Mouse (Mus musculus) limb, embryonic 14.5 days (tissue): ENCODE results near the gene Focad. TPM values are rescaled to one million over a fixed set of nuclear protein-coding genes. Genes with fewer than 3 reads are reported as not detected.

Source experiments
- ATAC-seq: fragments of 200-750 bp; cut with Nextera tagmentation; 2 replicates; pipeline ENCODE4 v1.8.0; 2017; ENCODE audit warnings: low read depth, moderate number of reproducible peaks, moderate TSS enrichment; ENCODE audit not compliant: low FRiP score
- DNase-seq: peaks from one replicate; pipeline ENCODE4 v3.0.0-alpha.2; 2015; ENCODE audit warnings: low spot score
- H3K27ac ChIP-seq: fragments of 300-500 bp; sonication (generic); replicated peaks from 2 replicates; pipeline ENCODE4 v1.5.1; 2014; ENCODE audit warnings: low read depth, mild to moderate bottlenecking, low read length, moderate library complexity, mixed read lengths
- H3K27me3 ChIP-seq: fragments of 300-500 bp; sonication (generic); 2 replicates; pipeline ENCODE4 v1.6.1; 2014; ENCODE audit warnings: low read length, mixed read lengths; ENCODE audit not compliant: control insufficient read depth, insufficient read depth
- H3K36me3 ChIP-seq: fragments of 300-500 bp; sonication (generic); 2 replicates; pipeline ENCODE4 v1.6.1; 2014; ENCODE audit warnings: mild to moderate bottlenecking, low read length, moderate library complexity, mixed read lengths; ENCODE audit not compliant: control insufficient read depth, insufficient read depth
- H3K4me1 ChIP-seq: fragments of 300-500 bp; sonication (generic); 2 replicates; pipeline ENCODE4 v1.6.1; 2014; ENCODE audit warnings: antibody characterized with exemption, low read length, mixed read lengths; ENCODE audit not compliant: control insufficient read depth, insufficient read depth
- H3K4me2 ChIP-seq: fragments of 300-500 bp; sonication (generic); replicated peaks from 2 replicates; pipeline ENCODE4 v1.6.1; 2014; ENCODE audit warnings: low read depth, mild to moderate bottlenecking, low read length, moderate library complexity; ENCODE audit not compliant: severe bottlenecking
- H3K4me3 ChIP-seq: fragments of 300-500 bp; sonication (generic); replicated peaks from 2 replicates; pipeline ENCODE4 v1.5.1; 2014; ENCODE audit warnings: low read length
- H3K9ac ChIP-seq: fragments of 300-500 bp; sonication (generic); 2 replicates; pipeline ENCODE4 v1.6.1; 2014; ENCODE audit warnings: mild to moderate bottlenecking, low read depth, low read length, moderate library complexity; ENCODE audit not compliant: severe bottlenecking
- H3K9me3 ChIP-seq: fragments of 300-500 bp; sonication (generic); 2 replicates; pipeline ENCODE4 v1.6.1; 2016; ENCODE audit warnings: low read length; ENCODE audit not compliant: control insufficient read depth
- POLR2A ChIP-seq: fragments of 200-500 bp; IDR thresholded peaks from 2 replicates; pipeline ENCODE4 v1.8.0; 2012; ENCODE audit warnings: inconsistent platforms, mild to moderate bottlenecking, moderate library complexity, borderline replicate concordance; ENCODE audit not compliant: insufficient read depth, insufficient read length; ENCODE audit errors: extremely low read depth
- WGBS: fragments of 180-500 bp; shearing (Covaris S2); extraction: QIAGEN DNeasy Blood & Tissue Kit; methylation state at CpG from one replicate; pipeline ENCODE4 v1.1.7; 2014; 5-methylcytosine and 5-hydroxymethylcytosine counted together
- polyA plus RNA-seq, 2 experiments: library from polyadenylated mRNA; depleted of rRNA in 1 of 2; stranded (reverse) in 1 of 2; unstranded in 1 of 2; fragments of >200 nt; fragmentation: Nextera tagmentation in 1 of 2; extraction: Ambion mirVana in 1 of 2; gene quantifications; 2 replicates each; pipeline versions ENCODE4 v1.2.1 to v1.2.3; 2012 to 2014

Gene Focad
- polyA plus RNA-seq, 2 experiments, result 15.7 to 19.5 TPM

GRCm38 (mm10) chr4:88208676-88209075 lies 114.2 kb downstream of the Focad start:
- Histone ChIP-seq H3K4me3 (no peak overlapping the region), H3K4me1 (no peaks in the 10 kb centered on the region), H3K27me3 (no peaks in the 10 kb centered on the region), H3K9ac (no peak overlapping the region), H3K4me2 (no peak overlapping the region), H3K27ac (no peak overlapping the region), H3K36me3 (no peaks in the 10 kb centered on the region), H3K9me3 (no peaks in the 10 kb centered on the region)
- ATAC-seq, result no peak
- no peak for DNase-seq
- 85% methylated on average over 6 of the region's 6 CpGs for WGBS
- TF ChIP-seq POLR2A, result no peak

- Histone ChIP-seq H3K4me1 (no peaks in the 10 kb centered on the region), H3K27me3 (no peaks in the 10 kb centered on the region), H3K27ac (no peak overlapping the region), H3K36me3 (no peaks in the 10 kb centered on the region), H3K9me3 (no peaks in the 10 kb centered on the region), H3K4me2 (no peak overlapping the region), H3K9ac (no peak overlapping the region), H3K4me3 (no peak overlapping the region)
- ATAC-seq (no peak), DNase-seq (peak; percentile 9)
- TF ChIP-seq POLR2A, result no peak
- 40% methylated on average over 3 of the region's 3 CpGs for WGBS
Observed at GRCm38 (mm10) chr4:88209351-88209814, 115.0 kb downstream of the Focad start.

- WGBS, result 81% methylated on average over 6 of the region's 6 CpGs
- Histone ChIP-seq H3K9ac (no peak overlapping the region), H3K27me3 (no peaks in the 10 kb centered on the region), H3K4me2 (no peak overlapping the region), H3K4me1 (no peaks in the 10 kb centered on the region), H3K9me3 (no peaks in the 10 kb centered on the region), H3K36me3 (no peaks in the 10 kb centered on the region), H3K27ac (no peak overlapping the region), H3K4me3 (no peak overlapping the region)
- TF ChIP-seq POLR2A, result no peak
- DNase-seq (no peak), ATAC-seq (no peak)
Observed at GRCm38 (mm10) chr4:88210602-88211001, 116.2 kb downstream of the Focad start.

GRCm38 (mm10) chr4:88211200-88211885 lies 116.9 kb downstream of the Focad start:
- TF ChIP-seq POLR2A, result no peak
- no peak for ATAC-seq
- Histone ChIP-seq H3K27me3 (no peaks in the 10 kb centered on the region), H3K9me3 (no peaks in the 10 kb centered on the region), H3K36me3 (no peaks in the 10 kb centered on the region), H3K9ac (no peak overlapping the region), H3K4me1 (no peaks in the 10 kb centered on the region), H3K4me3 (no peak overlapping the region), H3K4me2 (no peak overlapping the region), H3K27ac (no peak overlapping the region)
- WGBS, result 84% methylated on average over 2 of the region's 2 CpGs
- DNase-seq, result no peak

- no peak for TF ChIP-seq POLR2A
- no peak overlapping the region for H3K27ac ChIP-seq
- ATAC-seq (no peak), DNase-seq (no peak)
- H3K4me2 ChIP-seq, result no peak overlapping the region
- H3K4me1 ChIP-seq, result no peaks in the 10 kb centered on the region
- 96% methylated on average over 3 of the region's 3 CpGs for WGBS
- H3K9me3 ChIP-seq, result no peaks in the 10 kb centered on the region
- no peaks in the 10 kb centered on the region for H3K27me3 ChIP-seq
- H3K36me3 ChIP-seq, result no peaks in the 10 kb centered on the region
- H3K4me3 ChIP-seq, result no peak overlapping the region
- no peak overlapping the region for H3K9ac ChIP-seq
Observed at GRCm38 (mm10) chr4:88213895-88214294, 119.5 kb downstream of the Focad start.
